Mouse (Mus musculus): Measurements from ENCODE around the gene Dyrk1a. TPM values are rescaled to one million over a fixed set of nuclear protein-coding genes. Genes with fewer than 3 reads are reported as not detected.

Dyrk1a gene
- polyA plus RNA-seq, 1 experiment from 2014 or later: 6.7 TPM

DNA sequence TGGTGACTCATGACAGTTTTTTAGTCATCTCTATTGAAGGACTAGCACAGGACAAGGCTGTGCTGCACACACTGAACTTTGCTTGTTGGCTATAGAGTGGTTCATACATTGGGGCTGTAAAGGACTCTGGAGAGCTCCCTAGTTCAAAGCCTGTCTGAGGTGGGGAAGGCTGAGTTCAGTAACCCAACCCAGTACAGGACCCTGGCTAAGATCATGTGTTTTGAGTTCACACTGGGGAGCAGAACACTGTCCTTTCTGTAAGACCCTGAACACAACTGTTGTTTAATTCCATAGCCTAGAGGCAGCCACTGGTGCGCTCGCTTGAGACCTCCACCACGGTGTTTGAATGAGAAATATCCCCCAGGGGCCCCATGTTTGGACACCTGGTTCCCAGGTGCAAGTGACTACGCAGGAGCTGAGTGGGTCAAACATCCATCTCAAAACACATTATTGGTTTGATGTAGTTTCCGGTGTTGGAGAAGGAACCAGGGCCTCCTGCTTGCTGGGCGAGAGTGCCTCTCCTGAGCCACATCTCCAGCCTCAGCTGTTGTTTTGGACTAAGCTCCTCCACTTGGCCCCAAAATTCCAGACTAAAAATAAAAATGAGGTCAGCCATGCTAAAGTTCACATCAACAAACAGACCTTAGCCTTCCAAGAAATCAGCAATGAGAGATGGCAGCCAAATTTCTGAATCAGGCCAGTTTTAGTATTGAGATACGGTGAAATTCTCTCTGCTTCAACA lies 33.2 kb upstream of the Dyrk1a start:
- H3K27me3 ChIP-seq (replicated peaks): no peaks in the 10 kb centered on the region
- H3K4me2 ChIP-seq: peak overlapping the region; percentile 13; the same call in 1 of the 2 replicates
- no peaks in the 10 kb centered on the region for H3K36me3 ChIP-seq
- no peak overlapping the region for H3K4me3 ChIP-seq
- no peak for ATAC-seq (ENCODE audit: extremely low read depth, insufficient number of reproducible peaks, low FRiP score, low TSS enrichment)
- peaks cover 14% of the 10 kb centered on the region for H3K4me1 ChIP-seq
- 0 out of 2 replicates have a peak overlapping the region, but pooled peaks have one; percentile 16 for H3K9ac ChIP-seq
- 80% methylated on average over 7 of the region's 7 CpGs for WGBS
- peak overlapping the region; percentile 55; the same call in 1 of the 2 replicates for H3K27ac ChIP-seq (replicated peaks)
- H3K9me3 ChIP-seq: no peaks in the 10 kb centered on the region

DNA sequence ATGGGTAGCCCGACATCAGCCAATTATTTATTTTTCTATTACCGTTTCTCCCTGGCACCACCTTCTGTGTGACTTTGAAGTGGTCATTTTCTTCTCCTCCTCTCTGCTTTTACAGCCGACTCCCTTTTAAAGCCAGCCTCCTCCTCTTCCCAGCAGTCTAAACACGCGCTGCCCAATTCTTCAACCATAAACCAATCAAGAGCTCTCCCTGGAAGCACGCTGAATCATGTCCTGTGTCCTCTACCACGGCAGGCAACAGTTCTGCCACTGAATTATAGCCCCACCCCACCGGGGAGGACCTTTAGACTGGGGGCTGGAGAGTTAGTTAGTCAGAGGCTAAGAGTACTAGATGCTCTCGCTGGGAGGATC lies 32.7 kb upstream of the Dyrk1a start:
- Histone ChIP-seq H3K36me3 (no peaks in the 10 kb centered on the region), H3K4me2 (no peak overlapping the region), H3K27me3 (replicated peaks) (no peaks in the 10 kb centered on the region)

DNA sequence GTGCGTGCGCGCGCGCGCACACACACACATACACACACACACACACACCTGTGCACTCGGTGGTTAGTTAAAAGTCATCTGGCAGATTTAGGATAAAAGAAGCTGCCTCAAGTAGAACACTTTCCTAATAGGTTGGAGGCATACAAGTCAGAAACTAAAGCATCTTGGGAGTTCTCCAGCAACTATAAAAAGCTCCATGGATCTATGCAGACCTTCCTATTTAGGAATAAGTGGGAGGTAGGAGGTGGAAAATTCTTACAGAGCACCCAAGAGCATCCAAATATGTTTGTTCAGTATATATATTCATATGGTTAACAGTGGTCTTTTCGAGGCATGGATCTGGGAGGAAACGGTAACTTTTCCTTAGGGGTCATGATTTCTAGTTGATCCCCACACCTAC lies 29.7 kb upstream of the Dyrk1a start:
- WGBS: 94% methylated on average over 9 of the region's 9 CpGs
- Histone ChIP-seq H3K36me3 (no peaks in the 10 kb centered on the region), H3K27me3 (replicated peaks) (no peaks in the 10 kb centered on the region), H3K9ac (no peak overlapping the region), H3K27ac (replicated peaks) (no peak overlapping the region), H3K4me2 (no peak overlapping the region), H3K4me3 (no peak overlapping the region), H3K4me1 (peaks cover 27% of the 10 kb centered on the region), H3K9me3 (no peaks in the 10 kb centered on the region)
- ATAC-seq (ENCODE audit: extremely low read depth, insufficient number of reproducible peaks, low FRiP score, low TSS enrichment): no peak

More for the DNA sequence above, 32.7 kb upstream of the Dyrk1a start:
- Histone ChIP-seq H3K9ac (no peak overlapping the region), H3K4me1 (peaks cover 14% of the 10 kb centered on the region), H3K4me3 (no peak overlapping the region), H3K27ac (replicated peaks) (peak overlapping the region; percentile 55; the same call in 1 of the 2 replicates), H3K9me3 (no peaks in the 10 kb centered on the region)
- no peak for ATAC-seq (ENCODE audit: extremely low read depth, insufficient number of reproducible peaks, low FRiP score, low TSS enrichment)
- 53% methylated on average over 9 of the region's 9 CpGs for WGBS

DNA sequence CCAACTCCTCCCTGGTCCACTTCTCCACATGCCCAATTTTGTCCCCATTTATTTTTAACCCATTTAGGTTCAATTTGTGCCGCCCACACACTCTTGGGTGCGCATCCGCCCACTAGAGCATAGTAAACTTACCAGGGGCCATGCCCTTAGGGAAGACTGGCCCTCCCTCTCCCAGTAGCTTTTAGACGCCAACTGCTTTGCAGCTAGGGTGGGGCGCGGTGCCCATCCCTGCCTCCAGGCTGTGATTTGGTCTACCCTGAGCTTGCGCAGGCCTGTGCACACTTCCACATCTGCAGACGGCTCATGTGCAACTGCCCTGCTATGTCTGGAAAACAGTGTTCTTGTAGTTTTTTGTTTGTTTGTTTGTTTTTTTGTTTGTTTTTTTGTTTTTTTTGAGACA lies 26.9 kb upstream of the Dyrk1a start:
- no peak overlapping the region for H3K4me2 ChIP-seq
- no peak overlapping the region for H3K9ac ChIP-seq
- ATAC-seq (ENCODE audit: extremely low read depth, insufficient number of reproducible peaks, low FRiP score, low TSS enrichment): no peak
- no peak overlapping the region for H3K27ac ChIP-seq (replicated peaks)
- H3K36me3 ChIP-seq: no peaks in the 10 kb centered on the region
- no peaks in the 10 kb centered on the region for H3K9me3 ChIP-seq
- no peaks in the 10 kb centered on the region for H3K27me3 ChIP-seq (replicated peaks)
- H3K4me3 ChIP-seq: no peak overlapping the region
- H3K4me1 ChIP-seq: peaks cover 15% of the 10 kb centered on the region
- whole genome bisulfite sequencing: 87% methylated on average over 8 of the region's 8 CpGs

DNA sequence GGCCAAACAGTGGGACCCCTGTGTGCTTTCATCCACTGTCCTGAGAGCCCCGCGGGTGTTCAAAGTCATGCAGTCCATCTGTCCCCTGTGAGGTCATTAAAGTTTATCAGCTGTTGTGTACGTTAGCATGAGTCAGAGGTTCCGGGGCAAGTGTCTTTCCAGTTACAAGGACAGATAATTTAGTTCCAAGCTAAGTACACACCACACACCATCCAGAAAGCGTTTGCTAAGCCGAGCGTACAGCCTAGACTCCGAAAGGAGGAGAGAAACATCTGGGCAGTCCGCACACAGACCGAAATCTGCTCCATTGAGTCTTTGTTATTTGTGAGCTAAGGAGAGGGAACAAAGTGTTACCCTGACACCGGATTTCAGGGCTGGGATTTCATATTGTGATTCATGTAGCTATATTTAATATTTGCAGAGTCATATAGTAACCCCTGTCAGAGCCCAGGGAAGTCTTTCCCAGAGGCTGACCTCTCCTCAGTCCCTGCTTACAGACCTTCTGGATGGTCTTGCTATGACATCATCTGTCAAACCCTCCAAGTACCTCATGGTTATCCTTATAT lies 25.2 kb upstream of the Dyrk1a start:
- H3K9ac ChIP-seq: peak overlapping the region; percentile 34; the same call in 1 of the 2 replicates
- 25% methylated on average over 11 of the region's 11 CpGs for WGBS
- H3K4me3 ChIP-seq: peak overlapping the region; percentile 1; the same call in 1 of the 2 replicates
- H3K27ac ChIP-seq (replicated peaks): peak overlapping the region; percentile 82
- no peaks in the 10 kb centered on the region for H3K9me3 ChIP-seq
- ATAC-seq (ENCODE audit: extremely low read depth, insufficient number of reproducible peaks, low FRiP score, low TSS enrichment): no peak
- H3K4me1 ChIP-seq: peaks cover 15% of the 10 kb centered on the region
- H3K4me2 ChIP-seq: peak overlapping the region; percentile 46
- no peaks in the 10 kb centered on the region for H3K36me3 ChIP-seq
- no peaks in the 10 kb centered on the region for H3K27me3 ChIP-seq (replicated peaks)

DNA sequence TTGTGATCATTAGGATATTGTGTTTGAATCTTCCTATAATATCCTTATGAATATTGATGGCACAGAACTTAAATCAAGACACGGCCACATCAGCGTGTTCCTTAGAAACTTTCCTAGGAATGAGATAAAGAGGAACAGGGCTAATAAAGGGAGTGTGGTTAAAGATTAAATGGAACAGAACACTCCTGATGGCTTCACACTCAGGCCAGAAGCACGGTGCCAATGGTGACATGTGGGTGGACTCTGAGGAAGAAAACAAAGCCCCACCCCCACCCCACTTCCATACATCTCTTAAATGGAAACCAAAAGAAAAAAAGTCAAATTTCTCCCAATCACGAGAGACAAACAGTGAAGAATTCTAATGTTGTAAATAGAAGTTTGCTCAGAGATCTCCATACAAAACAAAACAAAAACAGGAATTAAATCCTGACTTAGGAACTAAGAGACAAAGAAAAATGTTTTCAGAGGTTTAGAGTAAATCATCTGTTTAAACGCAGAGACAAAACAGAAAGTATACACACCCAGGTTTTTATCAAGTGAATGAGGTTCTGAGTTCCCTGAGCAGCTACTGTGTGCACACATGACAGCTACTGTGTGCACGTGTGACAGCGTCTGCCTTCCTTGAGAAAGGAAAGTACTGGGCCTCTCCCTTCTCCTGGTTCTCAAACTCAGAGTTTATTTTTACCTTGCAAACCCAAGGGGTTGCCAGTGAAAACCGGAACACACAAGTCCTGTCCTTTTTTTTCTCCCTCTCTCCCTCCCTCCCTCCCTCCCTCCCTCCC lies 23.8 kb upstream of the Dyrk1a start:
- Histone ChIP-seq H3K9me3 (no peaks in the 10 kb centered on the region), H3K27ac (replicated peaks) (no peak overlapping the region)
- ATAC-seq (ENCODE audit: extremely low read depth, insufficient number of reproducible peaks, low FRiP score, low TSS enrichment): no peak

DNA sequence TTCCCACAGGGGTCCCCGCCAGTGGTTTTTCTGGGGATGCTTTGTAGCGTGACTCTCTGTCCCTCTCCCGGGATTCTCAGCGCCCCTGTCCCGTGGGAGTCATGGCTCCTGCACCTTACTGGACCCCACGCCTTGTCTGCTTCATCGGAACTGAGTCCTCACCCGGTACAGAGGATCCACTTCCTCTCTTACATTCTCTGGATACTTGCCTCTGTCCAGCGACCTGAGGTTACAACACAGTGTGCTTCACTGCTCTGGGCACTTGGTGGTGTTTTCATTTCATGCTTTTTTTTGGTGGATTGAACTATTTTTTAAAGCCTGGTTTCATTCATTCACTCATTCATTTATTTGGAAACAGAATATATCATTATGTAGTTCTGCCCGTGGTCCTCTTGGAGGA lies 20.0 kb upstream of the Dyrk1a start:
- Histone ChIP-seq H3K27me3 (replicated peaks) (no peaks in the 10 kb centered on the region), H3K4me1 (peaks cover 13% of the 10 kb centered on the region), H3K4me2 (no peak overlapping the region), H3K9me3 (no peaks in the 10 kb centered on the region), H3K9ac (no peak overlapping the region), H3K27ac (replicated peaks) (no peak overlapping the region), H3K4me3 (no peak overlapping the region), H3K36me3 (no peaks in the 10 kb centered on the region)
- WGBS: 58% methylated on average over 10 of the region's 10 CpGs
- no peak for ATAC-seq (ENCODE audit: extremely low read depth, insufficient number of reproducible peaks, low FRiP score, low TSS enrichment)

More for the DNA sequence above, 23.8 kb upstream of the Dyrk1a start:
- Histone ChIP-seq H3K4me2 (no peak overlapping the region), H3K4me3 (no peak overlapping the region), H3K9ac (no peak overlapping the region), H3K27me3 (replicated peaks) (no peaks in the 10 kb centered on the region), H3K36me3 (no peaks in the 10 kb centered on the region), H3K4me1 (peaks cover 15% of the 10 kb centered on the region)
- 48% methylated on average over 8 of the region's 8 CpGs for WGBS

DNA sequence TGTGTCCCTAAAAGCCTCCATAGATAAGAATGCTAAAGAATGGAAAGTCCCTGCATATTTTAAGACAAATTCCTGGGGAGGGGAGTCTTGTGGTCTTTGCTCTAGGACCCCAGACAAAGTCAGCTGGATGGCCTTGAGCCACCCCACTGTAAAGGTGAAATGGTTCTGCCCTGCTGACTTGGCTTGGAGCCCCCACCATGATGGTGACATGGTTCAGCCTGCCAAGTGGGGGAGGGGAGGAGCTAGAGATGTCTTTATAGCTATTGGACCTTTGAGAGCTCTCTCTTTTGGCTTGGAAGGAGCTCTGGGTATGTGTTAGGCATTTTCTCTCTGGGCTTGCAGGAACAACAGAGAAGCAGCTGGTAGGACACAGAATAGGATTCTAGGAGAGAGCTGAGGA lies 17.9 kb upstream of the Dyrk1a start:
- Histone ChIP-seq H3K27ac (replicated peaks) (no peak overlapping the region), H3K9me3 (no peaks in the 10 kb centered on the region)
- no peak for ATAC-seq (ENCODE audit: extremely low read depth, insufficient number of reproducible peaks, low FRiP score, low TSS enrichment)

DNA sequence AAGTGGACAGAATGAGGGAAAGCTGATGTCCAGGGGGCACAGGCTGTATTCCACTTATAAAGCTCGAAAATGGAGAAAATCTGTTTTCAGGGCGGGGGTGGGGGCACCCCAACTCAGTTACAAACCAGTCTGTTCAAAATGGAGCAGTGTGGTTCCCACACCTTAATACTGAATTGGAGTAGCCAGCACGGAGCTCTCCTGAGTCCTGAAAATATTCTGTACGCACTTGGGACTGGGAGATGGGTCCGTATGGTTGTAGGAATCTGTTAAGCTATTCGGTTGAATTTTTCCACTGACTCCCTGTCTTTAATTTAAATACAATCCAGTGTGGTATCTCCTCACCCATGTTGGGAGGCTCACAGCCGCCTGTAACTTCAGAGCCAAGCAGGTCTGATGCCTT lies 14.5 kb upstream of the Dyrk1a start:
- Histone ChIP-seq H3K27ac (replicated peaks) (no peak overlapping the region), H3K4me3 (no peak overlapping the region), H3K4me1 (peaks cover 27% of the 10 kb centered on the region), H3K27me3 (replicated peaks) (no peaks in the 10 kb centered on the region), H3K4me2 (no peak overlapping the region), H3K36me3 (no peaks in the 10 kb centered on the region), H3K9ac (no peak overlapping the region), H3K9me3 (no peaks in the 10 kb centered on the region)
- ATAC-seq (ENCODE audit: extremely low read depth, insufficient number of reproducible peaks, low FRiP score, low TSS enrichment): no peak
- WGBS: 71% methylated on average over 7 of the region's 7 CpGs

More for the DNA sequence above, 17.9 kb upstream of the Dyrk1a start:
- H3K9ac ChIP-seq: no peak overlapping the region
- H3K4me1 ChIP-seq: peaks cover 8% of the 10 kb centered on the region
- H3K27me3 ChIP-seq (replicated peaks): no peaks in the 10 kb centered on the region
- no peak overlapping the region for H3K4me3 ChIP-seq
- H3K36me3 ChIP-seq: no peaks in the 10 kb centered on the region
- no peak overlapping the region for H3K4me2 ChIP-seq

DNA sequence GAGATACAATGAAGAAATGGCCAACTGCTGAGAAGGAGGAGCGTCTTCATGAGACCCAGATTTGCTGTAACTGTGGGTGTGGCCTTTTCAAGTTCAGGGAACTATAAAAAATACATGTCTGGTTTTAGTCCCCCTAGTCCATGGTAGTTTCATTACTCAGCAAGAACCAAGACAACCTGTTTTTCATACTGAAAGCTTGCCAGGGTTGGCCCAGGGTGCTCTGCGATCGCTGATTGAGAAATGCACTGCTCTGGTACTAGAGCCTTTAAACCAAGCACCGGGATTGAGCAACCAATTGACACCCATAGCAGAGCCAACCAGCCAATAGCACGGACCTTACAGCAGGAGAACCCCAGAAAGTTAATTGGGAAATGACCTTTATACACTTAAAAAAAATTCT lies 13.6 kb upstream of the Dyrk1a start:
- no peaks in the 10 kb centered on the region for H3K36me3 ChIP-seq
- WGBS: 88% methylated on average over 5 of the region's 5 CpGs
- H3K9me3 ChIP-seq: no peaks in the 10 kb centered on the region
- no peak overlapping the region for H3K9ac ChIP-seq
- no peak overlapping the region for H3K4me2 ChIP-seq
- peaks cover 31% of the 10 kb centered on the region for H3K4me1 ChIP-seq
- H3K4me3 ChIP-seq: no peak overlapping the region
- H3K27ac ChIP-seq (replicated peaks): no peak overlapping the region
- H3K27me3 ChIP-seq (replicated peaks): no peaks in the 10 kb centered on the region
- no peak for ATAC-seq (ENCODE audit: extremely low read depth, insufficient number of reproducible peaks, low FRiP score, low TSS enrichment)

DNA sequence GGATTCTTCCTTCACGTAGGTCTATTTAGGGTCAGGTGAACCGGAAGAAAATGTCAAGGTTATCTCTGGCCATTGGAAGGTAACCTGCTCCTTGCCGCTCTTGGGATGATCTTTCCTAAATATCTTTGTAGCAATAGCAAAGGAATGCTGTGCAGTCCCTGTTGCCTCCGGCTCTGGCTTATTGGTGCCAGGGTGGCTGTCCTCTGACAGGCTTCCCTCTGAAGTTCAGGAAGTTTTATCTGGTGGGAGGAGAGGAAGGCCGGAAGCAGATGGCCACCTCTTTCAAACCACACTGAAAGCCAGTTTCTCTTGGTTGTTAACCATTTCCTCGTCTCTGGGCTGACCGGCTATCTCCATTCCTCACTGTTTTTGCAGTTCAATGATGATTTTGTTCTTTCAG lies 10.5 kb upstream of the Dyrk1a start:
- H3K36me3 ChIP-seq: no peaks in the 10 kb centered on the region
- H3K9ac ChIP-seq: no peak overlapping the region
- H3K4me1 ChIP-seq: peaks cover 24% of the 10 kb centered on the region
- peak overlapping the region; percentile 39 for H3K4me2 ChIP-seq
- H3K27ac ChIP-seq (replicated peaks): peak overlapping the region; percentile 81
- 16% methylated on average over 7 of the region's 7 CpGs for WGBS
- no peak for ATAC-seq (ENCODE audit: extremely low read depth, insufficient number of reproducible peaks, low FRiP score, low TSS enrichment)
- H3K4me3 ChIP-seq: no peak overlapping the region
- H3K27me3 ChIP-seq (replicated peaks): no peaks in the 10 kb centered on the region
- H3K9me3 ChIP-seq: peaks cover 2% of the 10 kb centered on the region; the same call in 1 of the 2 replicates
